Mouse (Mus musculus) midbrain, embryonic 15.5 days (tissue): ENCODE results near the gene Slc6a5. TPM values are rescaled to one million over a fixed set of nuclear protein-coding genes. Genes with fewer than 3 reads are reported as not detected.

Source experiments
- ATAC-seq: fragments of 200-750 bp; cut with Nextera tagmentation; replicated peaks from 2 replicates; pipeline ENCODE4 v1.8.0; 2017; ENCODE audit warnings: moderate TSS enrichment
- H3K27ac ChIP-seq: fragments of 300-500 bp; sonication (generic); 2 replicates; pipeline ENCODE4 v1.5.1; 2015; ENCODE audit warnings: mild to moderate bottlenecking, inconsistent platforms
- H3K27me3 ChIP-seq: fragments of 300-500 bp; sonication (generic); replicated peaks from 2 replicates; pipeline ENCODE4 v1.6.1; 2015; ENCODE audit warnings: inconsistent platforms
- H3K36me3 ChIP-seq: fragments of 300-500 bp; sonication (generic); replicated peaks from 2 replicates; pipeline ENCODE4 v1.6.1; 2015; ENCODE audit warnings: inconsistent platforms
- H3K4me1 ChIP-seq: fragments of 300-500 bp; sonication (generic); 2 replicates; pipeline ENCODE4 v1.6.1; 2015; ENCODE audit warnings: inconsistent platforms
- H3K4me2 ChIP-seq: fragments of 300-500 bp; sonication (generic); 2 replicates; pipeline ENCODE4 v1.6.1; 2015; ENCODE audit warnings: inconsistent platforms, mild to moderate bottlenecking, moderate library complexity
- H3K4me3 ChIP-seq: fragments of 300-500 bp; sonication (generic); 2 replicates; pipeline ENCODE4 v1.5.1; 2015; ENCODE audit warnings: mild to moderate bottlenecking, inconsistent platforms
- H3K9ac ChIP-seq: fragments of 300-500 bp; sonication (generic); 2 replicates; pipeline ENCODE4 v1.6.1; 2015; ENCODE audit warnings: mild to moderate bottlenecking, inconsistent platforms
- H3K9me3 ChIP-seq: fragments of 300-500 bp; sonication (generic); 2 replicates; pipeline ENCODE4 v1.6.1; 2016; ENCODE audit warnings: inconsistent platforms
- WGBS: fragments of 180-500 bp; shearing (Covaris S2); methylation state at CpG from one replicate; pipeline ENCODE4 v1.1.7; 2015; ENCODE audit warnings: mixed read lengths; 5-methylcytosine and 5-hydroxymethylcytosine counted together
- polyA plus RNA-seq: library from polyadenylated mRNA; unstranded; fragments of >200 nt; fragmentation: Nextera tagmentation; extraction: Ambion mirVana; gene quantifications from 2 replicates; pipeline ENCODE4 v1.2.1, GENCODE M21; 2015

Slc6a5 gene
- polyA plus RNA-seq, 1 experiment from 2014 or later, result 0.31 TPM

- no peak overlapping the region for H3K4me2 ChIP-seq
- no peak overlapping the region for H3K27ac ChIP-seq
- H3K9ac ChIP-seq, result no peak overlapping the region
- no peaks in the 10 kb centered on the region for H3K4me1 ChIP-seq
- H3K36me3 ChIP-seq, result no peaks in the 10 kb centered on the region
- WGBS, result 82% methylated on average over 6 of the region's 6 CpGs
- no peaks in the 10 kb centered on the region for H3K27me3 ChIP-seq
- H3K9me3 ChIP-seq, result no peaks in the 10 kb centered on the region
- ATAC-seq, result no peak
- no peak overlapping the region for H3K4me3 ChIP-seq
Observed at GRCm38 (mm10) chr7:49895296-49895695, 14.7 kb upstream of the Slc6a5 start.

- H3K9me3 ChIP-seq, result no peaks in the 10 kb centered on the region
- 37% methylated on average over 9 of the region's 9 CpGs for WGBS
- no peak overlapping the region for H3K4me2 ChIP-seq
- no peaks in the 10 kb centered on the region for H3K36me3 ChIP-seq
- ATAC-seq, result no peak
- no peak overlapping the region for H3K9ac ChIP-seq
- no peak overlapping the region for H3K27ac ChIP-seq
- H3K4me1 ChIP-seq, result no peaks in the 10 kb centered on the region
- H3K27me3 ChIP-seq, result peaks cover 36% of the 10 kb centered on the region
- no peak overlapping the region for H3K4me3 ChIP-seq
Observed at GRCm38 (mm10) chr7:49902003-49902552, 7.9 kb upstream of the Slc6a5 start.

GRCm38 (mm10) chr7:49907191-49908171, 2.5 kb upstream of the Slc6a5 start:
- Histone ChIP-seq H3K4me3 (no peak overlapping the region), H3K27ac (no peak overlapping the region), H3K4me1 (peaks cover 11% of the 10 kb centered on the region), H3K9me3 (no peaks in the 10 kb centered on the region), H3K36me3 (no peaks in the 10 kb centered on the region), H3K27me3 (peaks cover 71% of the 10 kb centered on the region), H3K9ac (no peak overlapping the region), H3K4me2 (no peak overlapping the region)
- WGBS, result 2% methylated on average over 28 of the region's 28 CpGs
- ATAC-seq, result peak; percentile 55

- H3K4me2 ChIP-seq, result peak overlapping the region; percentile 13; the same call in 1 of the 2 replicates
Observed at GRCm38 (mm10) chr7:49908181-49908855, 1.6 kb upstream of the Slc6a5 start.

GRCm38 (mm10) chr7:49908990-49909411, 945 bp upstream of the Slc6a5 start:
- Histone ChIP-seq H3K27ac (no peak overlapping the region), H3K4me2 (peak overlapping the region; percentile 13; the same call in 1 of the 2 replicates), H3K36me3 (no peaks in the 10 kb centered on the region), H3K4me1 (peaks cover 11% of the 10 kb centered on the region), H3K27me3 (peaks cover 81% of the 10 kb centered on the region), H3K9ac (no peak overlapping the region), H3K4me3 (no peak overlapping the region), H3K9me3 (no peaks in the 10 kb centered on the region)
- ATAC-seq, result no peak
- WGBS, result under 1% methylated on average over 26 of the region's 26 CpGs

More at GRCm38 (mm10) chr7:49908181-49908855, 1.6 kb upstream of the Slc6a5 start:
- Histone ChIP-seq H3K9me3 (no peaks in the 10 kb centered on the region), H3K9ac (no peak overlapping the region), H3K4me3 (no peak overlapping the region), H3K27me3 (peaks cover 80% of the 10 kb centered on the region), H3K36me3 (no peaks in the 10 kb centered on the region), H3K27ac (no peak overlapping the region), H3K4me1 (peaks cover 11% of the 10 kb centered on the region)
- WGBS, result under 1% methylated on average over 24 of the region's 24 CpGs
- ATAC-seq, result peak; percentile 28; the same call in 1 of the 2 replicates

- Histone ChIP-seq H3K9me3 (no peaks in the 10 kb centered on the region), H3K27me3 (peaks cover 80% of the 10 kb centered on the region), H3K4me1 (peaks cover 11% of the 10 kb centered on the region), H3K9ac (no peak overlapping the region), H3K4me2 (no peak overlapping the region), H3K27ac (no peak overlapping the region), H3K4me3 (no peak overlapping the region), H3K36me3 (no peaks in the 10 kb centered on the region)
- no peak for ATAC-seq
- WGBS, result under 1% methylated on average over 16 of the region's 16 CpGs
Observed at GRCm38 (mm10) chr7:49910361-49910760, 415 bp downstream of the Slc6a5 start.

GRCm38 (mm10) chr7:49911147-49911946, 1.4 kb downstream of the Slc6a5 start:
- peaks cover 80% of the 10 kb centered on the region for H3K27me3 ChIP-seq
- peaks cover 18% of the 10 kb centered on the region for H3K4me1 ChIP-seq
- no peak for ATAC-seq
- H3K9ac ChIP-seq, result no peak overlapping the region
- WGBS, result 3% methylated on average over 23 of the region's 23 CpGs
- no peaks in the 10 kb centered on the region for H3K36me3 ChIP-seq
- H3K4me2 ChIP-seq, result peak overlapping the region; percentile 32
- no peak overlapping the region for H3K27ac ChIP-seq
- H3K9me3 ChIP-seq, result no peaks in the 10 kb centered on the region
- peak overlapping the region; percentile 4; the same call in 1 of the 2 replicates for H3K4me3 ChIP-seq

- no peak for ATAC-seq
- Histone ChIP-seq H3K9ac (no peak overlapping the region), H3K27ac (no peak overlapping the region), H3K9me3 (no peaks in the 10 kb centered on the region), H3K36me3 (no peaks in the 10 kb centered on the region), H3K4me2 (peak overlapping the region; percentile 32), H3K4me1 (peaks cover 18% of the 10 kb centered on the region), H3K27me3 (peaks cover 80% of the 10 kb centered on the region), H3K4me3 (peak overlapping the region; percentile 4; the same call in 1 of the 2 replicates)
- WGBS, result under 1% methylated on average over 26 of the region's 26 CpGs
Observed at GRCm38 (mm10) chr7:49911947-49912262, 2.0 kb downstream of the Slc6a5 start.

- Histone ChIP-seq H3K4me2 (no peak overlapping the region), H3K27me3 (peaks cover 82% of the 10 kb centered on the region), H3K4me3 (no peak overlapping the region), H3K4me1 (peaks cover 18% of the 10 kb centered on the region), H3K27ac (no peak overlapping the region), H3K9ac (no peak overlapping the region), H3K9me3 (no peaks in the 10 kb centered on the region), H3K36me3 (no peaks in the 10 kb centered on the region)
- ATAC-seq, result no peak
- WGBS, result 3% methylated on average over 4 of the region's 4 CpGs
Observed at GRCm38 (mm10) chr7:49913164-49913563, 3.2 kb downstream of the Slc6a5 start.

GRCm38 (mm10) chr7:49913728-49914328, 3.9 kb downstream of the Slc6a5 start:
- Histone ChIP-seq H3K27ac (no peak overlapping the region), H3K4me1 (peaks cover 17% of the 10 kb centered on the region), H3K4me2 (no peak overlapping the region), H3K4me3 (no peak overlapping the region), H3K9ac (no peak overlapping the region), H3K9me3 (no peaks in the 10 kb centered on the region), H3K27me3 (peaks cover 78% of the 10 kb centered on the region), H3K36me3 (no peaks in the 10 kb centered on the region)
- no peak for ATAC-seq
- WGBS, result 3% methylated on average over 5 of the region's 5 CpGs

- H3K4me3 ChIP-seq, result no peak overlapping the region
- H3K9me3 ChIP-seq, result no peaks in the 10 kb centered on the region
- WGBS, result 6% methylated on average over 9 of the region's 9 CpGs
- H3K4me2 ChIP-seq, result no peak overlapping the region
- H3K4me1 ChIP-seq, result peaks cover 13% of the 10 kb centered on the region
- no peak overlapping the region for H3K9ac ChIP-seq
- H3K27ac ChIP-seq, result no peak overlapping the region
- ATAC-seq, result no peak
- no peaks in the 10 kb centered on the region for H3K36me3 ChIP-seq
- peaks cover 73% of the 10 kb centered on the region for H3K27me3 ChIP-seq
Observed at GRCm38 (mm10) chr7:49914946-49915345, 5.0 kb downstream of the Slc6a5 start.
